Mouse (Mus musculus) heart, embryonic 10.5 days (tissue): ENCODE data around the gene Ptprq. TPM values are rescaled to one million over a fixed set of nuclear protein-coding genes. Genes with fewer than 3 reads are reported as not detected.

Experiments
- DNase-seq: peaks from one replicate; pipeline ENCODE4 v3.0.0-alpha.2; 2017; ENCODE audit warnings: low spot score
- H3K27ac ChIP-seq: fragments of 300-500 bp; sonication (generic); 2 replicates; pipeline ENCODE4 v1.5.1; 2016; ENCODE audit warnings: mild to moderate bottlenecking
- H3K27me3 ChIP-seq: fragments of 300-500 bp; sonication (generic); 2 replicates; pipeline ENCODE4 v1.6.1; 2016; ENCODE audit warnings: mild to moderate bottlenecking; ENCODE audit not compliant: poor library complexity, insufficient read depth, severe bottlenecking
- H3K36me3 ChIP-seq: fragments of 300-500 bp; sonication (generic); 2 replicates; pipeline ENCODE4 v1.6.1; 2016; ENCODE audit warnings: mild to moderate bottlenecking, moderate library complexity
- H3K4me1 ChIP-seq: fragments of 300-500 bp; sonication (generic); 2 replicates; pipeline ENCODE4 v1.6.1; 2016; ENCODE audit warnings: mild to moderate bottlenecking
- H3K4me3 ChIP-seq: fragments of 300-500 bp; sonication (generic); 2 replicates; pipeline ENCODE4 v1.5.1; 2016; ENCODE audit warnings: mild to moderate bottlenecking, moderate library complexity
- H3K9me3 ChIP-seq: fragments of 300-500 bp; sonication (generic); 2 replicates; pipeline ENCODE4 v1.6.1; 2016; ENCODE audit warnings: mild to moderate bottlenecking, moderate library complexity
- WGBS: fragments of 180-500 bp; shearing (Covaris S2); methylation state at CpG from one replicate; pipeline ENCODE4 v1.1.7; 2016; 5-methylcytosine and 5-hydroxymethylcytosine counted together
- polyA plus RNA-seq: library from polyadenylated mRNA; unstranded; fragments of >200 nt; fragmentation: Nextera tagmentation; extraction: Ambion mirVana; gene quantifications from 2 replicates; pipeline ENCODE4 v1.2.1, GENCODE M21; 2016

Gene Ptprq
- polyA plus RNA-seq, 1 experiment from 2014 or later = 0.03 TPM

- Histone ChIP-seq H3K9me3 (no peaks in the 10 kb centered on the region), H3K4me3 (no peak overlapping the region), H3K27me3 (no peaks in the 10 kb centered on the region), H3K36me3 (no peaks in the 10 kb centered on the region), H3K4me1 (no peaks in the 10 kb centered on the region), H3K27ac (no peak overlapping the region)
- WGBS = 84% methylated on average over 6 of the region's 6 CpGs
- DNase-seq = no peak
These were observed 118.5 kb downstream of the Ptprq start for GRCm38 (mm10) chr10:107601371-107601770.

- DNase-seq = no peak
- Histone ChIP-seq H3K27ac (no peak overlapping the region), H3K9me3 (no peaks in the 10 kb centered on the region), H3K36me3 (no peaks in the 10 kb centered on the region), H3K4me1 (no peaks in the 10 kb centered on the region), H3K27me3 (no peaks in the 10 kb centered on the region), H3K4me3 (no peak overlapping the region)
- WGBS = 79% methylated on average over 5 of the region's 5 CpGs
These were observed 136.5 kb downstream of the Ptprq start for GRCm38 (mm10) chr10:107583360-107583759.

- WGBS = 64% methylated on average over 3 of the region's 3 CpGs
- no peak overlapping the region for H3K27ac ChIP-seq
- no peaks in the 10 kb centered on the region for H3K9me3 ChIP-seq
- H3K36me3 ChIP-seq = no peaks in the 10 kb centered on the region
- H3K27me3 ChIP-seq = no peaks in the 10 kb centered on the region
- DNase-seq = no peak
- no peak overlapping the region for H3K4me3 ChIP-seq
- H3K4me1 ChIP-seq = no peaks in the 10 kb centered on the region
These were observed 150.8 kb downstream of the Ptprq start for GRCm38 (mm10) chr10:107569044-107569443.

GRCm38 (mm10) chr10:107568261-107568660, 151.6 kb downstream of the Ptprq start:
- no peaks in the 10 kb centered on the region for H3K4me1 ChIP-seq
- 85% methylated on average over 4 of the region's 4 CpGs for WGBS
- no peaks in the 10 kb centered on the region for H3K27me3 ChIP-seq
- DNase-seq = no peak
- no peaks in the 10 kb centered on the region for H3K9me3 ChIP-seq
- H3K27ac ChIP-seq = no peak overlapping the region
- no peak overlapping the region for H3K4me3 ChIP-seq
- no peaks in the 10 kb centered on the region for H3K36me3 ChIP-seq

- no peak overlapping the region for H3K4me3 ChIP-seq
- no peaks in the 10 kb centered on the region for H3K27me3 ChIP-seq
- 38% methylated on average over 13 of the region's 13 CpGs for WGBS
- no peak overlapping the region for H3K27ac ChIP-seq
- DNase-seq = no peak
- no peaks in the 10 kb centered on the region for H3K36me3 ChIP-seq
- 0 out of 2 replicates have a peak, but pooled peaks cover 3% of the 10 kb centered on the region for H3K4me1 ChIP-seq
- H3K9me3 ChIP-seq = no peaks in the 10 kb centered on the region
These were observed 157.0 kb downstream of the Ptprq start for GRCm38 (mm10) chr10:107562875-107563274.

GRCm38 (mm10) chr10:107560881-107561280, 159.0 kb downstream of the Ptprq start:
- H3K27ac ChIP-seq = no peak overlapping the region
- no peak overlapping the region for H3K4me3 ChIP-seq
- H3K4me1 ChIP-seq = 0 out of 2 replicates have a peak, but pooled peaks cover 3% of the 10 kb centered on the region
- no peak for DNase-seq
- no peaks in the 10 kb centered on the region for H3K36me3 ChIP-seq
- no peaks in the 10 kb centered on the region for H3K27me3 ChIP-seq
- H3K9me3 ChIP-seq = no peaks in the 10 kb centered on the region

- Histone ChIP-seq H3K36me3 (no peaks in the 10 kb centered on the region), H3K4me1 (no peaks in the 10 kb centered on the region), H3K27me3 (no peaks in the 10 kb centered on the region), H3K9me3 (no peaks in the 10 kb centered on the region), H3K27ac (no peak overlapping the region), H3K4me3 (no peak overlapping the region)
- 63% methylated on average over 1 of the region's 1 CpGs for WGBS
- DNase-seq = no peak
These were observed 176.8 kb downstream of the Ptprq start for GRCm38 (mm10) chr10:107543026-107543425.

- Histone ChIP-seq H3K27me3 (no peaks in the 10 kb centered on the region), H3K36me3 (no peaks in the 10 kb centered on the region), H3K4me1 (no peaks in the 10 kb centered on the region), H3K4me3 (no peak overlapping the region), H3K27ac (no peak overlapping the region), H3K9me3 (no peaks in the 10 kb centered on the region)
- no peak for DNase-seq
- WGBS = 63% methylated on average over 1 of the region's 1 CpGs
These were observed 191.1 kb downstream of the Ptprq start for GRCm38 (mm10) chr10:107528758-107529157.

GRCm38 (mm10) chr10:107519216-107519615, 200.6 kb downstream of the Ptprq start:
- no peaks in the 10 kb centered on the region for H3K36me3 ChIP-seq
- no peaks in the 10 kb centered on the region for H3K27me3 ChIP-seq
- H3K9me3 ChIP-seq = no peaks in the 10 kb centered on the region
- WGBS = 72% methylated on average over 5 of the region's 5 CpGs
- H3K4me1 ChIP-seq = no peaks in the 10 kb centered on the region
- H3K27ac ChIP-seq = no peak overlapping the region
- DNase-seq = no peak
- no peak overlapping the region for H3K4me3 ChIP-seq

- no peaks in the 10 kb centered on the region for H3K36me3 ChIP-seq
- no peak overlapping the region for H3K27ac ChIP-seq
- WGBS = 81% methylated on average over 7 of the region's 7 CpGs
- H3K4me1 ChIP-seq = no peaks in the 10 kb centered on the region
- H3K27me3 ChIP-seq = no peaks in the 10 kb centered on the region
- DNase-seq = no peak
- H3K9me3 ChIP-seq = no peaks in the 10 kb centered on the region
- H3K4me3 ChIP-seq = no peak overlapping the region
These were observed 203.2 kb downstream of the Ptprq start for GRCm38 (mm10) chr10:107516641-107517040.

GRCm38 (mm10) chr10:107514735-107515134, 205.1 kb downstream of the Ptprq start:
- 83% methylated on average over 7 of the region's 7 CpGs for WGBS
- H3K4me1 ChIP-seq = no peaks in the 10 kb centered on the region
- no peak overlapping the region for H3K4me3 ChIP-seq
- H3K27ac ChIP-seq = no peak overlapping the region
- H3K27me3 ChIP-seq = no peaks in the 10 kb centered on the region
- no peaks in the 10 kb centered on the region for H3K9me3 ChIP-seq
- no peak for DNase-seq
- no peaks in the 10 kb centered on the region for H3K36me3 ChIP-seq

- Histone ChIP-seq H3K9me3 (no peaks in the 10 kb centered on the region), H3K4me1 (no peaks in the 10 kb centered on the region), H3K27ac (no peak overlapping the region), H3K4me3 (no peak overlapping the region), H3K27me3 (no peaks in the 10 kb centered on the region), H3K36me3 (no peaks in the 10 kb centered on the region)
- DNase-seq = no peak
- WGBS = 82% methylated on average over 2 of the region's 2 CpGs
These were observed 213.5 kb downstream of the Ptprq start for GRCm38 (mm10) chr10:107506397-107506796.

GRCm38 (mm10) chr10:107503430-107503829, 216.4 kb downstream of the Ptprq start:
- Histone ChIP-seq H3K9me3 (no peaks in the 10 kb centered on the region), H3K27ac (no peak overlapping the region), H3K4me3 (no peak overlapping the region), H3K4me1 (peaks cover 4% of the 10 kb centered on the region; the same call in 1 of the 2 replicates), H3K27me3 (no peaks in the 10 kb centered on the region), H3K36me3 (no peaks in the 10 kb centered on the region)
- no peak for DNase-seq
- 78% methylated on average over 4 of the region's 4 CpGs for WGBS

GRCm38 (mm10) chr10:107502193-107502592, 217.7 kb downstream of the Ptprq start:
- DNase-seq = no peak
- H3K27me3 ChIP-seq = no peaks in the 10 kb centered on the region
- H3K27ac ChIP-seq = no peak overlapping the region
- no peaks in the 10 kb centered on the region for H3K9me3 ChIP-seq
- peaks cover 4% of the 10 kb centered on the region; the same call in 1 of the 2 replicates for H3K4me1 ChIP-seq
- 87% methylated on average over 7 of the region's 7 CpGs for WGBS
- H3K4me3 ChIP-seq = no peak overlapping the region
- H3K36me3 ChIP-seq = no peaks in the 10 kb centered on the region
